Mouse (Mus musculus): ENCODE data around the gene Ccdc183. TPM values are rescaled to one million over a fixed set of nuclear protein-coding genes. Genes with fewer than 3 reads are reported as not detected.

Gene Ccdc183
- polyA plus RNA-seq, 1 experiment from 2014 or later: 0.33 TPM

DNA sequence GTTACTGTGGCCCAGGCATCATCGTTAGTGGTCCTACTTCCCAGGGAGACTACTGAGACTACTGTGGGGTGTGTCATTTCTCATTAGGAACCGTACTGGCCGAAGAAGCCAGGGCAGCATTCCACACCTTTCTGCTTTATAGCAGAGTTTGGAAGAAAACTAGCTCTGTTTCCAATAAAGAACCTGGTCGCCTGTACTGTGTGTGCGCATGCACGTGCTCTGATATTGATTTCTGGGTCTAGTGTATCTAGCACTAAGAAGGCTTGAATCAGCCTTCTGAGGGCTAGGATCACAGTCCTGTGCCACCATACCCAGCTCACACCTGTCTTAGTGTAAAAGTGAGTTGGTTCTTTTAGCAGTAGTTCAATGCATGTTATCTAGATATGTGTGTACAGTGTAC is 58.7 kb downstream of the Ccdc183 start:
- DNase-seq (ENCODE audit: low spot score) (no peak), ATAC-seq (ENCODE audit: low read depth) (no peak)
- Histone ChIP-seq H3K27ac (replicated peaks; ENCODE audit: low read depth, low read length) (no peak overlapping the region), H3K4me3 (ENCODE audit: low read depth, low read length) (peak overlapping the region; percentile 79), H3K36me3 (ENCODE audit: control insufficient read depth, insufficient read depth, low read length) (peaks cover 46% of the 10 kb centered on the region), H3K4me2 (ENCODE audit: low read depth, low read length) (peak overlapping the region; percentile 83), H3K9me3 (ENCODE audit: control insufficient read depth, low read length) (no peaks in the 10 kb centered on the region), H3K27me3 (replicated peaks; ENCODE audit: control insufficient read depth, insufficient read depth, low read length) (no peaks in the 10 kb centered on the region), H3K9ac (ENCODE audit: low read depth, low read length) (peak overlapping the region; percentile 88), H3K4me1 (ENCODE audit: control insufficient read depth, insufficient read depth, low read length) (peaks cover 13% of the 10 kb centered on the region)
- WGBS: 59% methylated on average over 6 of the region's 6 CpGs

Other genes starting within 250 kb of the Ccdc183 start
- gene Sapcd2, start 245.4 kb downstream of the Ccdc183 start, polyA plus RNA-seq (2014; fragmentation: Nextera tagmentation; extraction: Ambion mirVana): 21.4 and 29.3 TPM in 2 replicates
- 11.3 and 12.9 TPM in 2 replicates for gene Entpd2, start 221.8 kb downstream of the Ccdc183 start, polyA plus RNA-seq (2014; fragmentation: Nextera tagmentation; extraction: Ambion mirVana)
- 75.1 TPM in 2 replicates for gene Npdc1, start 218.3 kb downstream of the Ccdc183 start, polyA plus RNA-seq (2014; fragmentation: Nextera tagmentation; extraction: Ambion mirVana)
- 0.10 and 0.11 TPM in 2 replicates for gene Fut7, start 194.4 kb downstream of the Ccdc183 start, polyA plus RNA-seq (2014; fragmentation: Nextera tagmentation; extraction: Ambion mirVana)
- 6.4 and 6.9 TPM in 2 replicates for gene Abca2, start 189.0 kb downstream of the Ccdc183 start, polyA plus RNA-seq (2014; fragmentation: Nextera tagmentation; extraction: Ambion mirVana)
- 11.2 and 22.7 TPM in 2 replicates for gene Clic3, start 160.8 kb downstream of the Ccdc183 start, polyA plus RNA-seq (2014; fragmentation: Nextera tagmentation; extraction: Ambion mirVana)
- gene Paxx, start 156.6 kb downstream of the Ccdc183 start, polyA plus RNA-seq (2014; fragmentation: Nextera tagmentation; extraction: Ambion mirVana): 39.3 and 41.7 TPM in 2 replicates
- 156 and 191 TPM in 2 replicates for gene Ptgds, start 147.6 kb downstream of the Ccdc183 start, polyA plus RNA-seq (2014; fragmentation: Nextera tagmentation; extraction: Ambion mirVana)
- not detected in 2 replicates for gene Lcn12, start 123.8 kb downstream of the Ccdc183 start, polyA plus RNA-seq (2014; fragmentation: Nextera tagmentation; extraction: Ambion mirVana)
- gene Fbxw5, start 116.9 kb downstream of the Ccdc183 start, polyA plus RNA-seq (2014; fragmentation: Nextera tagmentation; extraction: Ambion mirVana): 56.9 and 73.6 TPM in 2 replicates
- 5.0 and 5.1 TPM in 2 replicates for gene C8g, start 116.0 kb downstream of the Ccdc183 start, polyA plus RNA-seq (2014; fragmentation: Nextera tagmentation; extraction: Ambion mirVana)
- 30.0 and 33.9 TPM in 2 replicates for gene Traf2, start 70.7 kb downstream of the Ccdc183 start, polyA plus RNA-seq (2014; fragmentation: Nextera tagmentation; extraction: Ambion mirVana)
- 312 and 318 TPM in 2 replicates for gene Edf1, start 59.8 kb downstream of the Ccdc183 start, polyA plus RNA-seq (2014; fragmentation: Nextera tagmentation; extraction: Ambion mirVana)
- gene Mamdc4, start 42.8 kb downstream of the Ccdc183 start, polyA plus RNA-seq (2014; fragmentation: Nextera tagmentation; extraction: Ambion mirVana): 1.4 and 1.7 TPM in 2 replicates
- 148 and 160 TPM in 2 replicates for gene Phpt1, start 42.5 kb downstream of the Ccdc183 start, polyA plus RNA-seq (2014; fragmentation: Nextera tagmentation; extraction: Ambion mirVana)
- 0.40 and 1.4 TPM in 2 replicates for gene Ajm1, start 35.9 kb downstream of the Ccdc183 start, polyA plus RNA-seq (2014; fragmentation: Nextera tagmentation; extraction: Ambion mirVana)
- gene Rabl6, start 9.2 kb downstream of the Ccdc183 start, polyA plus RNA-seq (2014; fragmentation: Nextera tagmentation; extraction: Ambion mirVana): 64.4 and 71.9 TPM in 2 replicates
- 22.9 and 33.0 TPM in 2 replicates for gene Tmem141, start 4.3 kb upstream of the Ccdc183 start, polyA plus RNA-seq (2014; fragmentation: Nextera tagmentation; extraction: Ambion mirVana)
- gene Fcna, start 10.4 kb upstream of the Ccdc183 start, polyA plus RNA-seq (2014; fragmentation: Nextera tagmentation; extraction: Ambion mirVana): 2.8 and 4.9 TPM in 2 replicates
- not detected in 2 replicates for gene Lcn8, start 35.4 kb upstream of the Ccdc183 start, polyA plus RNA-seq (2014; fragmentation: Nextera tagmentation; extraction: Ambion mirVana)
- not detected in 2 replicates for gene Lcn5, start 40.3 kb upstream of the Ccdc183 start, polyA plus RNA-seq (2014; fragmentation: Nextera tagmentation; extraction: Ambion mirVana)
- not detected in 2 replicates for gene Lcn6, start 59.1 kb upstream of the Ccdc183 start, polyA plus RNA-seq (2014; fragmentation: Nextera tagmentation; extraction: Ambion mirVana)
- not detected in 2 replicates for gene Lcn10, start 65.0 kb upstream of the Ccdc183 start, polyA plus RNA-seq (2014; fragmentation: Nextera tagmentation; extraction: Ambion mirVana)
- gene Obp2a, start 82.4 kb upstream of the Ccdc183 start, polyA plus RNA-seq (2014; fragmentation: Nextera tagmentation; extraction: Ambion mirVana): not detected in 2 replicates
- gene Bmyc, start 89.1 kb upstream of the Ccdc183 start, polyA plus RNA-seq (2014; fragmentation: Nextera tagmentation; extraction: Ambion mirVana): 82.5 and 82.9 TPM in 2 replicates
- gene Obp2b, start 119.3 kb upstream of the Ccdc183 start, polyA plus RNA-seq (2014; fragmentation: Nextera tagmentation; extraction: Ambion mirVana): not detected in 2 replicates
- gene Lcn3, start 147.9 kb upstream of the Ccdc183 start, polyA plus RNA-seq (2014; fragmentation: Nextera tagmentation; extraction: Ambion mirVana): not detected in 2 replicates
- gene Lcn11, start 159.3 kb upstream of the Ccdc183 start, polyA plus RNA-seq (2014; fragmentation: Nextera tagmentation; extraction: Ambion mirVana): not detected in 2 replicates
- not detected in 2 replicates for gene Gm13539, start 164.6 kb upstream of the Ccdc183 start, polyA plus RNA-seq (2014; fragmentation: Nextera tagmentation; extraction: Ambion mirVana)
- not detected in 2 replicates for gene Glt6d1, start 198.2 kb upstream of the Ccdc183 start, polyA plus RNA-seq (2014; fragmentation: Nextera tagmentation; extraction: Ambion mirVana)
- gene Lcn9, start 205.5 kb upstream of the Ccdc183 start, polyA plus RNA-seq (2014; fragmentation: Nextera tagmentation; extraction: Ambion mirVana): not detected in 2 replicates
- gene Sohlh1, start 229.6 kb upstream of the Ccdc183 start, polyA plus RNA-seq (2014; fragmentation: Nextera tagmentation; extraction: Ambion mirVana): not detected in 2 replicates
- gene Kcnt1, start 246.1 kb upstream of the Ccdc183 start, polyA plus RNA-seq (2014; fragmentation: Nextera tagmentation; extraction: Ambion mirVana): 0.47 and 0.83 TPM in 2 replicates

All from embryonic facial prominence, embryonic 14.5 days (tissue).